Mouse (Mus musculus): ENCODE measurements around the gene Gnat3.

- TF ChIP-seq POLR2A (IDR thresholded peaks at IDR 0.05; ENCODE audit: insufficient read depth, low read depth, low read length), result no peak
- no peak for TF ChIP-seq CTCF (IDR thresholded peaks at IDR 0.05; ENCODE audit: insufficient read depth, low read depth, low read length)
These were observed at the start of gene Gnat3 for GRCm38 (mm10) chr5:17962249-17962648.
